Mouse (Mus musculus): ENCODE results near the gene Osbpl3.

GRCm38 (mm10) chr6:50340226-50340906 is 115.6 kb downstream of the Osbpl3 start:
- TF ChIP-seq CTCF (IDR thresholded peaks at IDR 0.05; ENCODE audit: insufficient read depth, low read depth, low read length) (no peak), POLR2A (IDR thresholded peaks at IDR 0.05; ENCODE audit: insufficient read depth, low read depth, low read length) (no peak)

Measured in olfactory bulb, adult 2 months (tissue).